8 mouse cellular contexts compared by ENCODE assay signal in genomic region chr17:30657530-30658151, GRCm38 (mm10). TPM values are rescaled to one million over a fixed set of nuclear protein-coding genes. Genes with fewer than 3 reads are reported as not detected.
DNase-seq lines count a peak whose midpoint lies in the region; ATAC-seq and TF ChIP-seq lines count a peak whose summit lies in the region.

No protein-coding gene starts in this region.

- peak overlapping the region; percentile 27 for H3K4me2 ChIP-seq in neural tube, embryonic 11.5 days (ENCODE audit: low read depth)
- peak overlapping the region; percentile 61 for H3K4me2 ChIP-seq in liver, embryonic 14.5 days (ENCODE audit: low read depth)
- H3K4me2 ChIP-seq in stomach, embryonic 15.5 days: peak overlapping the region; percentile 47

- 62% methylated on average over 8 of the region's 8 CpGs for WGBS in neural tube, embryonic 11.5 days
- 54% methylated on average over 8 of the region's 8 CpGs for WGBS in liver, embryonic 14.5 days (ENCODE audit: insufficient replicate concordance)
- WGBS in stomach, embryonic 15.5 days: 44% methylated on average over 8 of the region's 8 CpGs

- peaks cover 3% of the 10 kb centered on the region for H3K9me3 ChIP-seq in erythroblast, embryonic 14.5 days (ENCODE audit: control insufficient read depth, low read length)
- no peaks in the 10 kb centered on the region for H3K9me3 ChIP-seq in neural tube, embryonic 11.5 days (ENCODE audit: control insufficient read depth, low read length)
- H3K9me3 ChIP-seq in liver, embryonic 14.5 days (ENCODE audit: control insufficient read depth, low read length): no peaks in the 10 kb centered on the region
- no peaks in the 10 kb centered on the region for H3K9me3 ChIP-seq in stomach, embryonic 15.5 days

- TF ChIP-seq EP300 in liver, embryonic 14.5 days (IDR thresholded peaks at IDR 0.05; ENCODE audit: low read depth): no peak

- H3K4me3 ChIP-seq in erythroblast, embryonic 14.5 days (replicated peaks): peak overlapping the region; percentile 45
- H3K4me3 ChIP-seq in neural tube, embryonic 11.5 days (ENCODE audit: low read depth, low read length): peak overlapping the region; percentile 21
- peak overlapping the region; percentile 50 to 58 for H3K4me3 ChIP-seq in liver, embryonic 14.5 days (ENCODE audit: insufficient read depth in 1 of 2, low read depth in 2 of 2, low read length in 2 of 2)
- peak overlapping the region; percentile 34 for H3K4me3 ChIP-seq in stomach, embryonic 15.5 days (replicated peaks)

- no peak overlapping the region for H3K9ac ChIP-seq in neural tube, embryonic 11.5 days (ENCODE audit: low read length)
- peak overlapping the region; percentile 24; the same call in 1 of the 2 replicates for H3K9ac ChIP-seq in liver, embryonic 14.5 days (replicated peaks)
- H3K9ac ChIP-seq in stomach, embryonic 15.5 days: no peak overlapping the region

- DNase-seq in neural tube, embryonic 11.5 days (ENCODE audit: low spot score): no peak
- no peak for DNase-seq in neural tube, embryonic 10.5 days (ENCODE audit: extremely low spot score, low spot score)
- no peak for DNase-seq in liver, embryonic 14.5 days (ENCODE audit: low read depth in 3 of 3, low spot score in 3 of 3)
- DNase-seq in ovary, postnatal 36 days (ENCODE audit: low spot score): no peak
- DNase-seq in cerebellum, adult 11-12 months: no peak

- no peak overlapping the region for H3K27ac ChIP-seq in neural tube, embryonic 11.5 days (ENCODE audit: low read depth, low read length)
- H3K27ac ChIP-seq in liver, embryonic 14.5 days: no peak overlapping the region
- peak overlapping the region; percentile 83 for H3K27ac ChIP-seq in stomach, embryonic 15.5 days

- H3K27me3 ChIP-seq in erythroblast, embryonic 14.5 days (ENCODE audit: control insufficient read depth): no peaks in the 10 kb centered on the region
- H3K27me3 ChIP-seq in neural tube, embryonic 11.5 days (ENCODE audit: control insufficient read depth, insufficient read depth, low read length): no peaks in the 10 kb centered on the region
- no peaks in the 10 kb centered on the region for H3K27me3 ChIP-seq in liver, embryonic 14.5 days (ENCODE audit: control insufficient read depth, insufficient read depth, low read length)
- no peaks in the 10 kb centered on the region for H3K27me3 ChIP-seq in stomach, embryonic 15.5 days (replicated peaks)

- H3K4me1 ChIP-seq in erythroblast, embryonic 14.5 days (ENCODE audit: control insufficient read depth): no peaks in the 10 kb centered on the region
- H3K4me1 ChIP-seq in neural tube, embryonic 11.5 days (ENCODE audit: control insufficient read depth, insufficient read depth, low read length): no peaks in the 10 kb centered on the region
- H3K4me1 ChIP-seq in liver, embryonic 14.5 days (replicated peaks; ENCODE audit: control insufficient read depth in 2 of 2, insufficient read depth in 2 of 2, low read length in 1 of 2): no peaks in the 10 kb centered on the region
- H3K4me1 ChIP-seq in stomach, embryonic 15.5 days: no peaks in the 10 kb centered on the region

- no peak for TF ChIP-seq CTCF in liver, embryonic 14.5 days (IDR thresholded peaks at IDR 0.05; ENCODE audit: low read depth)

- no peak for ATAC-seq in erythroblast, adult 5-6 weeks (replicated peaks; ENCODE audit: low FRiP score, poor library complexity, severe bottlenecking)
- no peak for ATAC-seq in neural tube, embryonic 11.5 days (ENCODE audit: insufficient read depth, low FRiP score, low TSS enrichment)
- peak; percentile 28; the same call in 1 of the 2 replicates for ATAC-seq in liver, embryonic 14.5 days (ENCODE audit: insufficient read depth)
- ATAC-seq in stomach, embryonic 15.5 days (ENCODE audit: insufficient read depth, low FRiP score, low read depth): no peak; the same call in 1 of the 2 replicates

- H3K36me3 ChIP-seq in erythroblast, embryonic 14.5 days (ENCODE audit: control insufficient read depth): no peaks in the 10 kb centered on the region
- H3K36me3 ChIP-seq in neural tube, embryonic 11.5 days (ENCODE audit: control insufficient read depth, insufficient read depth, low read length): no peaks in the 10 kb centered on the region
- no peaks in the 10 kb centered on the region for H3K36me3 ChIP-seq in liver, embryonic 14.5 days (replicated peaks; ENCODE audit: control insufficient read depth, insufficient read depth, low read depth)
- no peaks in the 10 kb centered on the region for H3K36me3 ChIP-seq in stomach, embryonic 15.5 days

RNA-seq across cellular contexts. Expression of gene Glo1, which starts 31.0 kb away (rescaled TPM):
- 2.8 and 8.3 TPM in 2 replicates for polyA plus RNA-seq in erythroblast, embryonic 14.5 days (2012)
- total RNA-seq in erythroblast, adult 5-6 weeks (2015; ENCODE audit: low replicate concordance): 129 and 153 TPM in 2 replicates
- 172 and 176 TPM in 2 replicates for total RNA-seq in erythroblast, adult 5-6 weeks (2017; ENCODE audit: low replicate concordance)
- 211 and 214 TPM in 2 replicates for polyA plus RNA-seq in neural tube, embryonic 11.5 days (2014; fragmentation: Nextera tagmentation; extraction: Ambion mirVana)
- polyA plus RNA-seq in liver, embryonic 14.5 days (2012; rRNA removed): 98.1 and 103 TPM in 2 replicates
- 273 and 280 TPM in 2 replicates for polyA plus RNA-seq in liver, embryonic 14.5 days (2014; fragmentation: Nextera tagmentation; extraction: Ambion mirVana)
- polyA plus RNA-seq in stomach, embryonic 15.5 days (2015; fragmentation: Nextera tagmentation; extraction: Ambion mirVana): 216 and 221 TPM in 2 replicates

RNA-seq across cellular contexts. Expression of gene Dnah8, which starts 33.5 kb away (rescaled TPM):
- 0.04 and 0.08 TPM in 2 replicates for polyA plus RNA-seq in erythroblast, embryonic 14.5 days (2012)
- total RNA-seq in erythroblast, adult 5-6 weeks (2015; ENCODE audit: low replicate concordance): 6.0 and 9.4 TPM in 2 replicates
- 9.3 and 12.0 TPM in 2 replicates for total RNA-seq in erythroblast, adult 5-6 weeks (2017; ENCODE audit: low replicate concordance)
- 0.61 and 1.1 TPM in 2 replicates for polyA plus RNA-seq in neural tube, embryonic 11.5 days (2014; fragmentation: Nextera tagmentation; extraction: Ambion mirVana)
- 1.1 and 1.8 TPM in 2 replicates for polyA plus RNA-seq in liver, embryonic 14.5 days (2012; rRNA removed)
- 0.83 and 1.2 TPM in 2 replicates for polyA plus RNA-seq in liver, embryonic 14.5 days (2014; fragmentation: Nextera tagmentation; extraction: Ambion mirVana)
- polyA plus RNA-seq in stomach, embryonic 15.5 days (2015; fragmentation: Nextera tagmentation; extraction: Ambion mirVana): 0.89 and 1.0 TPM in 2 replicates

Comparison
In these comparisons a context has a peak if more than half of its experiments do, and no peak if none do; other contexts are left out.
1. RNA of gene Glo1, which starts 31.0 kb away (polyA plus RNA-seq): 98.1 to 280 TPM in liver, embryonic 14.5 days, 216 to 221 TPM in stomach, embryonic 15.5 days and 211 to 214 TPM in neural tube, embryonic 11.5 days; 2.8 to 8.3 TPM in erythroblast, embryonic 14.5 days; every median in the first group is over 10 times any median in the second.
2. Peak in every context shown above with its lines, with median percentiles within 50 percentile points of each other: H3K4me3 ChIP-seq and H3K4me2 ChIP-seq.